Mouse (Mus musculus) right cerebral cortex, postnatal 4 days (tissue): ENCODE measurements around the gene Rsph9.

Experiments
- DNase-seq: peaks from one replicate; pipeline ENCODE4 v3.0.0-alpha.2; 2022

Rsph9 gene

GRCm38 (mm10) chr17:46143578-46144423, at the start of gene Rsph9:
Rsph9 (minus strand) TSS chr17:46144216.
- peak; percentile 77 for DNase-seq

DNA sequence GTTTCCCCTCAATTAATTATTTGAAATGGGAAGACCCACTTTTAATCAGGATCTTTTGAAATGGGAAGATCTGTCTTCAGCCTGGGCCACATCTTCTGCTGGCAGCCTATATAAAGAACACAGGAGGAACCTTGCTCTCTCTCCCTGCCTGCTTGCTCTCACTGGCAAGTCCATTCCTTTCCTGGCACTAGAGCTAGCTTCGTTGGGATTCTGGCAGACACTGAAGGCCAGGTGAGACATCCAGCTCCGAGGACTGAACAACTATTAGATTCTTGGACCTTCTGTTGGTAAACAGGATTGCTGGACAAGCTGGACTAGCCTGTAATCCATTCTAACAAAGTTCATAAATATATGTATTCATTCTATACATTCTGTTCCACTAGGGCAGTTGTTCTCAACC, 44.8 kb upstream of the Rsph9 start:
- no peak for DNase-seq

DNA sequence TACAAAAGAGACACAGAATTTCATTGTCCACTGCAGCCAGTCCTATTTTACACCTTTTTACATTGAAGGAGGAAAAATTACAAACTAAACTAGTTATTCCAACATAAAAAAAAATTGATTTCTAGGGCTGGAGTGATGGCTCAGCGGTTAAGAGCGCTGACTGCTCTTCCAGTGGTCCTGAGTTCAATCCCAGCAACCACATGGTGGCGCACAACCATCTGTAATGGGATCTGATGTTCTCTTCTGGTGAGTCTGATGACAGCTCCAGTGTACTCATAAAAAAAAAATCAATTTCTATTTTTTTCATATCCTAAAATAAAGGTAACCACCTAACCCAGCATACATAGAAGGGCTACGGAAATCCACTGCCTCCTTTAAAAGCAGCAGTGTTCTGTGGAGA, 38.3 kb upstream of the Rsph9 start:
- no peak for DNase-seq

GRCm38 (mm10) chr17:46170538-46170937, 26.5 kb upstream of the Rsph9 start:
- DNase-seq: no peak

- no peak for DNase-seq
These were observed 24.8 kb upstream of the Rsph9 start for GRCm38 (mm10) chr17:46168768-46169167.

- DNase-seq: no peak
These were observed 24.3 kb upstream of the Rsph9 start for GRCm38 (mm10) chr17:46168318-46168717.

DNA sequence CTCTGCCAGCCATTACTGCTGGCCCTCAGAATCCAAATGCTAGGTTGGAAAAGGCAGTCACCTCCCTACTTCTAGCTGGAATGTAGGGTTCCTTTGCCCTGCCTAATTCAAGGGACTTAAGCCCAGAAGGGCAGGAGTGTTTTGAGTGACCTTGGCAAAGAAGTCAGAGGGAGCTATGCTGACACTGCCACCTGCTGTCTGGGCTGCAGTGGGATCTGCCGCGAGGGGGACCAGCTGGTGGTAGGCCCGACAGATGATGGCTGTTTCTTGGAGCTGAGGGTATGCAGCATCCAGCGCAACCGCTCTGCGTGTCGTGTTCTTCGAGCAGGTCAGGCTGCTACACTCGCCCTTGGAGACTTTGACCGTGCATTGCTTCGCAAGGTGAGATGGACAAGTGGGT, 23.0 kb upstream of the Rsph9 start:
- DNase-seq: no peak

DNA sequence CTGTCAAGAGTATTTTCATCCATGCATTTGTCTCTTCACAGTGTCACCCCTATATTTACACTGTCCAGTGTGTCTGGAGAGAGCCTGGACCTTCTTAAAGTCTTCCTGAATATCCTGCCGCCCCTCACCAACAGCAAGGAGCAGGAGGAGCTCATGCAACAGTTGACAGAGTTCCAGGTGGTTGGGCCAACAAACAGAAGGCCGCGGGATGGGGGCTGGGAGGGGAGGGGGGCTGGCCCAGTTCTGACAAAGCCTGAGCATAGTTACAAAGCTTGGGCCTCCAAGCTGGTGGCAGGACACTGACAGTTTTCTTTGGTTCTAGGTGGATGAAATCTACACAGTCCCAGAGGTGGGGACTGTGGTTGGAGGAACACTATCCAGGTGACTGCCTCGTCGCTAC, 22.3 kb upstream of the Rsph9 start:
- DNase-seq: no peak

DNA sequence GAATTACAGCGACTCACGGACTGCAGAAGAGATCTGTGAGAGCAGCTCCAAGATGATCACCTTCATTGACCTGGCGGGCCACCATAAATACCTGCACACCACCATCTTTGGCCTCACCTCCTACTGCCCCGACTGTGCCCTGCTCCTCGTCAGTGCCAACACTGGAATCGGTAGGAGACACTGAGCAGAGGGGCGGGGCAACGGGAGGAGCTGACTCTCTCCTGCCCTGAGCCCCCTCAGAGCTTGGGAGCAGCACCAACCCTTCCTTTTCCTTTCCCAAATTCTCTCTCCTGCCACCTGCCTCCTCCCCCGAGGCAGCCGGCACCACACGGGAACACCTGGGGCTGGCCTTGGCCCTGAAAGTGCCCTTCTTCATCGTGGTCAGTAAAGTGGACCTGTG, 21.4 kb upstream of the Rsph9 start:
- DNase-seq: no peak

GRCm38 (mm10) chr17:46164791-46165190, 20.8 kb upstream of the Rsph9 start:
- DNase-seq: no peak

- DNase-seq: no peak
These were observed 20.3 kb upstream of the Rsph9 start for GRCm38 (mm10) chr17:46164301-46164700.

DNA sequence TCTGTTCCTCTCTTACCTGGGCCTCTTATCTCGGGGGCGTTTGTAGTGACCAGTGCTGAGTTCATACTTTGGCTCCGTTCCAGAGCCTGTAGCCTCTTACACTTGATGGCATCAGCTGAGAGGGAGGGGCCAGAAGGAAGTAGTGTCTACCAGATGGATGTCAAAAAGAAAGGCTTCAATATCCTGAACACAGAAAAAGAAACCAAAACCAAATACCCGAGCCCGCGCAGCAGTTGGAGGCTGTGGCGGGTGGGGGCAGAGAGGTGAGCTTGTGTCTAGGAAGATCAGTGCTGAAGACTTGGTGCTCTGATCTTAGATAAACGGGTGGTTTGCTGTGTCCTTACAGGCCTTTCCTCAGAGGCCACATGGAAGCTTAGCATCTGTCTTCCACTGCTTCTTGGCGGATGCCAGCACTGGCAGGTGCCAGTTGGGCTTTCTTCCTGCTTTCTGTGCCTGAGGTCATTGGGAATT, 19.0 kb upstream of the Rsph9 start:
- no peak for DNase-seq

DNA sequence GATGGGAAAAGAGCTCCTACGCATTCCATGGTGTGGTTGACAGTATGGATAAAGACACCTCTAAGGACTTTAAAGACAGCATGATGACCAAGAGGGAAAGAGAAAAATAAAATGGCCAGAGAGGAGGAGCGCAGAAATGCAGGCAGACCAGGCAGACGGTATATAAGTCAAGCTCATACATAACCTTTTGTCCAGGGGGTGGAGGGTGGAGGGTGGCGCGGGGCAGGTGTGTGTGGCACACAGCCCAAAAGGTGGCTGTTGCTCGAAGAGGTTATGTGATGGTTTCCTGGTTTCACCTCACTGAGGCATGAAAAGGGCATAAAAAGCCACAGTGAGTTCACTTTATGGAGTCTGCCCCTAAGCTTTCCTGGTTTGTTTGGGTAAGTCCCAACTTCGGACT, 18.5 kb upstream of the Rsph9 start:
- DNase-seq: no peak

DNA sequence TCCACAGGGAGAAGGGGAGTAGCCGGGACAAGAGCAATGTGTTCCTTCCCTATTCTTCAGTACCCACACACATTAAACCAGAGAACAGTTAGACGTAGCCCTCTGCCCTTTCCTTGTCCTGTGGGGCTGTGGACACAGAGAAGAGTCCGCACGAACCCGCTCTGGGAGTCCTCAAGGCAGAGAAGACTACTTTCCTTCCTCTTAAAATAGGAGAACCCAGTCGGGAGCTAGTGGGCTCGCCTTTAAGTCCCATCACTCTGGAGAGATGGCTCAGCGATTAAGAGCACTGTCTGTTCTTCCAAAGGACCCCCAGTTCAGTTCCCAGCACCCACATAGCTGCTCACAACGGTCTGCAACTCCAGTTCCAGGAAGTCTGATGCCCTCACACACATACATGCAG, 17.7 kb upstream of the Rsph9 start:
- no peak for DNase-seq

DNA sequence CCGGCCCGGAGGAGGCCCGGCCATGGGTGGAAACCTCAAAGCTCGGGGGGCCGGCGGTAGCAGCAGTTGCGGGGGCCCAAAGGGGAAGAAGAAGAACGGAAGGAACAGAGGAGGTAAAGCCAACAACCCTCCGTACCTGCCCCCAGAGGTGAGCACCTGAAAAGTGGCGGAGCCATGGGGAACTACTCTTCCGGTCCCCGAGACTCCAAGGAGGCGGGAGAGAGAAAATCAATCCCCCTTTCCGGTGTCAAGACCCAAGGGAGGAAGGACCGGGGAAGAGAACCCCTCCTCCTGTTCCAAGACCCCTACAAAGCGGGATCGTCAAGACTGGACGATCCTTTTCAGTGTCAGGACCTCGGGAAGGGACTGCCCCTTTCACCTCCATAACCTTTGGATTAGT, 17.2 kb upstream of the Rsph9 start:
- no peak for DNase-seq

DNA sequence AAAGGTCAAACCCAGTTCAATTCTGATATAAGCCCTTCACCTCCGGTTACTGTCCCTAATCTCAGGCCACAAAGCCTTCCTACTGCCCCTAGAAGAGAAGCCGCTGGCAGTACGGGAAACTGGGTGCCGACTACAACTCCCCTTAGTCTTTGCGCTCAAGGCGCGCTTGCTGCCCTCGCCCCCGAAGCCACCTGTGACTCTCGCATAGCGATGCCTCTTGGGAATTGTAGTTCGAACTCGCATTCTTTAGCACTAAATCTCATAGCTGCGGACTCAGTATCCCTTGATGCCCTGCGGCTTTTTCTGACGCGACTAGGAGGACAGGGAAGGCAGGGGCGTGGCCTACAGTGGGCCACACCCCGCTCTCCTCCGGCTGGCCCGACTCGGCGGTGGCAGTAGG, 16.7 kb upstream of the Rsph9 start, which contains the start of gene Gtpbp2:
Gene Gtpbp2, plus strand, starts transcription at position 347 of the 400 bp plus-strand sequence.
- peak; percentile 85 for DNase-seq

GRCm38 (mm10) chr17:46160090-46160662, 16.2 kb upstream of the Rsph9 start:
- DNase-seq: peak; percentile 80

GRCm38 (mm10) chr17:46159236-46159635, 15.2 kb upstream of the Rsph9 start:
- DNase-seq: no peak

DNA sequence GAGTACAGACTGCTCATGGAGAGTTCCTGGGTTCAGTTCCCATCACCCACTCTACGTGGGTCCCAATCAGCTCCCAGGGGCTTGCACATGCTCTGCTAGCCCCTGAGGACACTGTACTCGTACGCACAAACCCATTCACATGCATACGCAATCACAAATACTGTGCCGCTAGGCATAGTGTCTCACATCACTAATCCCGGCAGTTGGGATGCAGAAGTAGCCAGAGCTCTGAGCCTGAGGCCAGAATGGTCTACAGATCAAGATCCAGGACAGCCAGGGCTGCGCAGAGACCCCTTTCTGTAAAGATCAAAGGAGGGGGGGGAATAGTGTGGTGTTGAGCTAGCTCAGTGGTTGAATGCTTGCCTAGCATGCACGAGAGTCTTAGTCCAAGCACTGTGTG, 13.1 kb upstream of the Rsph9 start:
- DNase-seq: no peak

- no peak for DNase-seq
These were observed 12.7 kb upstream of the Rsph9 start for GRCm38 (mm10) chr17:46156680-46157079.

GRCm38 (mm10) chr17:46154336-46154735, 10.3 kb upstream of the Rsph9 start:
- DNase-seq: no peak

DNA sequence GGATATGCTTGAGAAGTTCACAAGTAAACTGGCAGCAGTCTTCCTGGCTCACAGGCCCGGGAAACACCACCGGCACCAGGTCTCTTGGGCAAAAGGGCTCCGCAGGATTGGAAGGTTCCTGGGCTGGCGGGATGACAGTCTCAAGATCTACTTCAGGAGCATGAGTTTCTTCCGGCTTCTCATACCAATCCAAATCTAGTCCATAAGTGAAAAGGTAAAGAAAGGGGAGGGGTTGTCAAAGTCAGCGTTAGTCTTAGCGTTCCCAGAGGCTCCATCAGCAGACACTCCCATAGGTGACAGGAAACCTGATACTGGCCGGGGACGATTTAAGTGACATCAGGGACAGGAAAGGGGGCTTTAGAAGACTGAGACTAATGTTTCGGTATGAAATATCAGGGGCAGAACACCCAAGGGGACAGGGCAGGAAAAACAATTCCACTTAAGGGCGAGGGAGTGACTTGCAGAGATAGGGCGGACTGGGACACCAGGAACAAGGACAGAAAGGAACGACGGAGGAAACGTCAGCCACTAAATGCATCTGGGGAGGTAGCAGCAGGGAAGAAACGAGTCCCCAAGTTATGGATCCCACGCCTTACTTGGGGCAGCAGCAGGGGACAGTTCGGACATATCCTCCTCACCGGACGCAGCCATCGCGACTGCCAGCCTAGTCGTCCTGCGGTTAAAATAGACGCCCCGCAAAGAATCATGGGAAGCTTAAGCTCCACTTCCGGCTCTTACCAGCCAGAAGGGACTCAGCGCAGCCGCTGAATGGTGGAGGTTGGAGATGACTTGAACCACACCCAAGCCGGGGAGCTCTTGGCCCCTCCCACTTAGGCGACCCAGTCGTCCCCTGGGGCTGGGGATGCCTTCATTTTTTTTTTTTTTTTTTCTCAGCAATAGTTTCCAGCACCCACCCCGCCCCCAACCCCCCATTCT, 9.1 kb upstream of the Rsph9 start, which contains the start of gene Mad2l1bp:
Gene Mad2l1bp, minus strand, starts transcription at position 707 of the 936 bp plus-strand sequence.
- peak; percentile 79 for DNase-seq

DNA sequence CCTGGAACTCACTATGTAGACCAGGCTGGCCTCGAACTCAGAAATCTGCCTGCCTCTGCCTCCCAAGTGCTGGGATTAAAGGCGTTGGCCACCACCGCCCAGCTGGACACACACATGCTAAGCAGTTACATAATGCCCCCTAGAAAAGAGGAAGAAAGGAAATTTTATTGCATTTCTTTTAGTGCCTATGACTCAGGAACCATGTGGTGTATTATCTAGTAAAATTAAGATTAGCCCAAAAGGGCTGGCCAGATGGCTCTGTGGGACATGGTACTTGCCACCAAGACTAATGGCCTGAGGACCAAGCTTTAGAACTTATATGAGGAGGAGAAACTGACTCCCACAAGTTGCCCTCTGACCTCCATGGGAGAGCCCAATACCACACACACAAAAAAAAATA, 4.1 kb downstream of the Rsph9 start:
- DNase-seq: no peak
